Mouse (Mus musculus) gastrocnemius, adult 2 months (tissue): ENCODE data around the gene Tbx3. TPM values are rescaled to one million over a fixed set of nuclear protein-coding genes. Genes with fewer than 3 reads are reported as not detected.

Experiments used
- DNase-seq: peaks from one replicate; pipeline ENCODE4 v3.0.0; 2022
- H3K27ac ChIP-seq: fragments of 200-600 bp; 2 replicates; pipeline ENCODE4 v1.8.1; 2022; ENCODE audit warnings: mild to moderate bottlenecking
- H3K4me3 ChIP-seq: fragments of 200-600 bp; 2 replicates; pipeline ENCODE4 v1.8.1; 2022; ENCODE audit warnings: mild to moderate bottlenecking, moderate library complexity
- CTCF ChIP-seq: fragments of 200-600 bp; IDR thresholded peaks from 2 replicates; pipeline ENCODE4 v1.8.1; 2022; ENCODE audit warnings: antibody characterized with exemption, mild to moderate bottlenecking, moderate library complexity
- intact Hi-C: fragments of 180-260 bp; cut with DNase I; formaldehyde crosslinking; loops from one replicate; pipeline ENCODE4 v1.15.1; 2025
- total RNA-seq, 2 experiments: library from RNA; stranded (reverse); gene quantifications; 2 replicates each; pipeline ENCODE4 v1.2.3; 2021

Tbx3 gene
- total RNA-seq, 2 experiments from 2014 or later: 3.9 to 7.7 TPM

DNA sequence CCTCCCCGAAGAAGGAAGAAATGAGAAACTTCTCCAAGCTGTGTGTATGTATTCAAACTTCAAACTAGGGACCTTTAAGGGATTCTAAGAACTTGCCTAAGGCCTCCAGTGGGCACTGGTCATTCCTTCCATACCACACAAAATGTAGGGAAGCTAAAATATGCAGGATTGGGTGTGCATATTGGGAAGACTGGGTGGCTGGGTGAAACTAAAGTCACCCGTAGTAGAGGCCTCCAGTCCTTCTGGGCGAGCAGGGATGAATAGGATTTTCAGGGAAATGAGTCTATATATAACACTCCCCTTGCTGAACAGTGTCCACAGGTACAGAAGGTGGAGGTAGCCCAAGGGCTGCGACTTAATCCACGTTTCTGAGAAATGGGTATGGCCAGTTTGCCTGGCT is 6.7 kb upstream of the Tbx3 start:
- intact Hi-C loops: no loop called here
- H3K27ac ChIP-seq: no peak overlapping the region

GRCm38 (mm10) chr5:119665739-119666138 is 4.7 kb upstream of the Tbx3 start:
- no peak for DNase-seq
- no peak for TF ChIP-seq CTCF
- no peak overlapping the region for H3K27ac ChIP-seq
- no peak overlapping the region for H3K4me3 ChIP-seq
- intact Hi-C loops: no loop called here

More for the DNA sequence above, 6.7 kb upstream of the Tbx3 start:
- TF ChIP-seq CTCF: no peak
- no peak for DNase-seq
- no peak overlapping the region for H3K4me3 ChIP-seq

GRCm38 (mm10) chr5:119667356-119667940 is 3.0 kb upstream of the Tbx3 start:
- Histone ChIP-seq H3K4me3 (no peak overlapping the region), H3K27ac (no peak overlapping the region)
- intact Hi-C loops: no loop called here
- no peak for TF ChIP-seq CTCF
- no peak for DNase-seq

GRCm38 (mm10) chr5:119668191-119668912 is 2.1 kb upstream of the Tbx3 start:
- intact Hi-C loops: no loop called here
- DNase-seq: no peak
- peak overlapping the region; percentile 93 for H3K27ac ChIP-seq
- TF ChIP-seq CTCF: no peak
- peak overlapping the region; percentile 80 for H3K4me3 ChIP-seq

GRCm38 (mm10) chr5:119668913-119669411 is 1.5 kb upstream of the Tbx3 start:
- no peak for DNase-seq
- H3K27ac ChIP-seq: peak overlapping the region; percentile 93
- no peak for TF ChIP-seq CTCF
- intact Hi-C loops: no loop called here
- H3K4me3 ChIP-seq: peak overlapping the region; percentile 80

GRCm38 (mm10) chr5:119669741-119670565 is 516 bp upstream of the Tbx3 start:
- peak; percentile 57 for DNase-seq
- peak overlapping the region; percentile 80 for H3K4me3 ChIP-seq
- no peak for TF ChIP-seq CTCF
- H3K27ac ChIP-seq: peak overlapping the region; percentile 93
- intact Hi-C loops: loop anchor here (5.0 to 10.0 kb wide), 2 partner anchors 615 to 793 kb away; no protein-coding TSS in a partner anchor

GRCm38 (mm10) chr5:119671124-119671801 is 794 bp downstream of the Tbx3 start:
- peak; percentile 61 for DNase-seq
- intact Hi-C loops: loop anchor here (5.0 to 10.0 kb wide), 2 partner anchors 616 to 794 kb away; no protein-coding TSS in a partner anchor

DNA sequence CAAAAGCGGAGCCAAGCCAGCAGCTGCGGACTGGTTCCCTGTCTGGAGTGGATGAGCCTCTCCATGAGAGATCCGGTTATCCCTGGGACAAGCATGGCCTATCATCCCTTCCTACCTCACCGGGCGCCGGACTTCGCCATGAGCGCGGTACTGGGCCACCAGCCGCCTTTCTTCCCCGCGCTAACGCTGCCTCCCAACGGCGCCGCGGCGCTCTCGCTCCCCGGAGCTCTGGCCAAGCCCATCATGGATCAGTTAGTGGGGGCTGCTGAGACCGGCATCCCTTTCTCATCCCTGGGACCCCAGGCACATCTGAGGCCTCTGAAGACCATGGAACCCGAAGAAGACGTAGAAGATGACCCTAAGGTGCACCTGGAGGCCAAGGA is 1.5 kb downstream of the Tbx3 start:
- intact Hi-C loops: loop anchor here (5.0 to 10.0 kb wide), 2 partner anchors 617 to 795 kb away; no protein-coding TSS in a partner anchor
- Histone ChIP-seq H3K27ac (peak overlapping the region; percentile 93), H3K4me3 (peak overlapping the region; percentile 80)
- no peak; the same call in 1 of the 2 replicates for TF ChIP-seq CTCF
- peak; percentile 54 for DNase-seq

More at GRCm38 (mm10) chr5:119671124-119671801, 794 bp downstream of the Tbx3 start:
- H3K4me3 ChIP-seq: peak overlapping the region; percentile 80
- no peak for TF ChIP-seq CTCF
- H3K27ac ChIP-seq: peak overlapping the region; percentile 93

- H3K27ac ChIP-seq: peak overlapping the region; percentile 93
- no peak for TF ChIP-seq CTCF
- intact Hi-C loops: loop anchor here (5.0 to 10.0 kb wide), 2 partner anchors 618 to 795 kb away; no protein-coding TSS in a partner anchor
- DNase-seq: no peak
- H3K4me3 ChIP-seq: peak overlapping the region; percentile 80
Observed at GRCm38 (mm10) chr5:119672348-119672983, 2.0 kb downstream of the Tbx3 start.

GRCm38 (mm10) chr5:119672984-119673600 is 2.6 kb downstream of the Tbx3 start:
- no peak for TF ChIP-seq CTCF
- intact Hi-C loops: loop anchor here (5.0 to 10.0 kb wide), 2 partner anchors 618 to 796 kb away; no protein-coding TSS in a partner anchor
- Histone ChIP-seq H3K4me3 (peak overlapping the region; percentile 80), H3K27ac (peak overlapping the region; percentile 93)
- no peak for DNase-seq
